18 mouse cellular contexts compared by ENCODE assay signal in genomic region chr16:25049928-25050510, GRCm38 (mm10).
A peak's percentile ranks its signal among the peaks of the same experiment; 100 is the strongest.
DNase-seq lines count a peak whose midpoint lies in the region; ATAC-seq lines count a peak whose summit lies in the region.
"Had no signal": no experiment of that assay in that cellular context is flagged by ENCODE, and none has a peak within 500 bp of the region (broad histone marks: within the 10 kb centered on the region; RNA-seq: fewer than 3 reads in every experiment).

No protein-coding gene starts in this region.

- H3K36me3 ChIP-seq in heart, embryonic 12.5 days: no peaks in the 10 kb centered on the region
- H3K36me3 ChIP-seq in lung, embryonic 16.5 days (ENCODE audit: control insufficient read depth, insufficient read depth, low read length): no peaks in the 10 kb centered on the region
- H3K36me3 ChIP-seq: embryonic facial prominence, embryonic 12.5 days; intestine, embryonic 15.5 days; midbrain, embryonic 13.5 days had no signal

- H3K27me3 ChIP-seq in heart, embryonic 12.5 days (replicated peaks): 0 out of 2 replicates have a peak, but pooled peaks cover 4% of the 10 kb centered on the region
- H3K27me3 ChIP-seq in lung, embryonic 16.5 days (ENCODE audit: control insufficient read depth, insufficient read depth, low read depth, low read length): no peaks in the 10 kb centered on the region
- H3K27me3 ChIP-seq: embryonic facial prominence, embryonic 12.5 days; intestine, embryonic 15.5 days had no signal

- H3K4me1 ChIP-seq in heart, embryonic 12.5 days (replicated peaks): peaks cover 19% of the 10 kb centered on the region
- H3K4me1 ChIP-seq in lung, embryonic 16.5 days (replicated peaks; ENCODE audit: control insufficient read depth, insufficient read depth, low read length): peaks cover 8% of the 10 kb centered on the region; the same call in 1 of the 2 replicates
- H3K4me1 ChIP-seq: embryonic facial prominence, embryonic 12.5 days; intestine, embryonic 15.5 days; midbrain, embryonic 13.5 days had no signal

- 26% methylated on average over 7 of the region's 7 CpGs for WGBS in heart, embryonic 12.5 days
- WGBS in lung, embryonic 16.5 days: 41% methylated on average over 7 of the region's 7 CpGs

- no peak for DNase-seq in heart, postnatal 14 days
- DNase-seq in lung, postnatal 4 days: no peak
- DNase-seq in ZHBTc4 (ENCODE audit: low read depth, low spot score): peak; percentile 83
- peak; percentile 47 for DNase-seq in lung, postnatal 36 days
- no peak for DNase-seq in testis, postnatal 14 days (ENCODE audit: low spot score)
- DNase-seq: adrenal gland, postnatal 10 days; cerebellum, adult 11-12 months; cerebellum, postnatal 25 days; kidney, postnatal 4 days; liver; right cerebral cortex, postnatal 4 days; thymus, postnatal 25 days had no signal

- ATAC-seq in heart, embryonic 12.5 days (ENCODE audit: insufficient number of reproducible peaks, low FRiP score): 0 out of 2 replicates have a peak, but pooled peaks have one; percentile 22
- ATAC-seq in lung, embryonic 16.5 days (ENCODE audit: low read depth): peak; percentile 45; the same call in 1 of the 2 replicates
- ATAC-seq: intestine, embryonic 15.5 days; midbrain, embryonic 13.5 days had no signal

- intact Hi-C loops in heart, postnatal 14 days (cut with DNase I): no loop called here

- H3K27ac ChIP-seq in heart, embryonic 12.5 days (ENCODE audit: poor library complexity, severe bottlenecking): no peak overlapping the region
- no peak overlapping the region for H3K27ac ChIP-seq in lung, embryonic 16.5 days (ENCODE audit: low read length)
- H3K27ac ChIP-seq: embryonic facial prominence, embryonic 12.5 days; hindbrain, embryonic 14.5 days; intestine, embryonic 15.5 days; midbrain, embryonic 13.5 days had no signal

- no peak overlapping the region for H3K9ac ChIP-seq in heart, embryonic 12.5 days
- H3K9ac ChIP-seq in lung, embryonic 16.5 days (ENCODE audit: low read length): no peak overlapping the region
- H3K9ac ChIP-seq: embryonic facial prominence, embryonic 12.5 days; hindbrain, embryonic 14.5 days; intestine, embryonic 15.5 days; midbrain, embryonic 13.5 days had no signal

- no peaks in the 10 kb centered on the region for H3K9me3 ChIP-seq in heart, embryonic 12.5 days (replicated peaks)
- H3K9me3 ChIP-seq in lung, embryonic 16.5 days (ENCODE audit: control insufficient read depth, low read length): no peaks in the 10 kb centered on the region
- H3K9me3 ChIP-seq: embryonic facial prominence, embryonic 12.5 days; intestine, embryonic 15.5 days; midbrain, embryonic 13.5 days had no signal

- H3K4me3 ChIP-seq in heart, embryonic 12.5 days: no peak overlapping the region
- H3K4me3 ChIP-seq in lung, embryonic 16.5 days (ENCODE audit: low read length): no peak overlapping the region
- H3K4me3 ChIP-seq: embryonic facial prominence, embryonic 12.5 days; intestine, embryonic 15.5 days; midbrain, embryonic 13.5 days had no signal

- no peak overlapping the region for H3K4me2 ChIP-seq in heart, embryonic 12.5 days
- no peak overlapping the region for H3K4me2 ChIP-seq in lung, embryonic 16.5 days (ENCODE audit: low read depth, low read length)
- H3K4me2 ChIP-seq: embryonic facial prominence, embryonic 12.5 days; hindbrain, embryonic 14.5 days; intestine, embryonic 15.5 days; midbrain, embryonic 13.5 days had no signal

Comparison
In these comparisons a context has a peak if more than half of its experiments do, and no peak if none do; other contexts are left out.
1. DNase-seq: peak in ZHBTc4 (single experiment) and lung, postnatal 36 days (single experiment); none in heart, postnatal 14 days (0 of 2), lung, postnatal 4 days (0 of 2) and testis, postnatal 14 days (single experiment).